Mouse (Mus musculus): ENCODE measurements around the gene Tarbp1.

Tarbp1 gene

DNA sequence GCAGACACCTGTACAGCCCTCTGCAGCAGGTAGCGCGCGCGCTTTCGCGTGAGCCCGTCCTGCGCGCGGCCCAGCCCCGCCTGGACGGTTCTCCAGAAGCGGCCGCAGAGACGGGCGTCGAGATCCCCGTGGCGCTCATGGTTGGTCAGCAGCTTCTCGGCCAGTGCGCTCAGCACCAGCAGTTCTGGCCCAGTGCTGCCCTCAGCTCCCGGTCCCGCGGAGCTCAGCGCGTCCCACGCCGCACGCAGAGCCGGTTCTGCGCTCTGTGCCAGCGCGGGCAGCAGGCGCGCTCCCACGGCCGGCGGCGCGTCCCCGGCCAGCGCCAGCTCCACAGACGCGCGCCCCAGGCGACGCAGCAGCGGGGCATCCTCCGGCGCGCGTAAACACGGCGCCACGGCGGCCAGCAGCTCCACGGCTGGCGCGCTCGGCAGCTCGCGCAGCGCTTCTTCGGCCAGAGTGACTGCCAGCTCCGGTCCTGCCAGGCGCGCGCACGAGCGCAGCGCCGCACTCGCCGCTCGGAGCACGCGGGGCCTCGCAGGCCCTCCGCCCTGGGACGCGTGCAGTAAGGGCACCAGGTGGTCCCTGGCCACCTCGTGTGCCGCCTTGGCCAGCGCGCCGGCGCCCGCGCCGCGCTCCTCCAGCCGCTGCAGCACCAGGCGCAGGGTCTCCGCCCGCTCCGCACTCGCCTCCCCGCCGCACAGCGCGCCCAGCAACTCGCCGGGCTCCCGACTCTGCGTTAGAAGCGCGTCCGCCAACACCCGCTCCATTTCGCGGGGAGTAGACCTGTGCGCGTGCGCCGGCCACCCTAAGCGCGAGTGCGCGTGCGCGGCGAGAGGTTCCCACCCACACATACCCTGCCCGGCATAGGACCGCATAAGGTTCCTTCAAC is at the start of gene Tarbp1:
TSS of gene Tarbp1 (minus strand) at position 767 of the 889 bp plus-strand sequence.
- in situ Hi-C loops (cut with MboI; ENCODE audit: unreplicated experiment in 2 of 2): loop anchor here (10.0 to 25.0 kb wide), 6 partner anchors 50 to 1537 kb away; partner anchors contain the start of genes Coa6 (in 1 of the 2) and Egln1 (in 1 of the 2)

DNA sequence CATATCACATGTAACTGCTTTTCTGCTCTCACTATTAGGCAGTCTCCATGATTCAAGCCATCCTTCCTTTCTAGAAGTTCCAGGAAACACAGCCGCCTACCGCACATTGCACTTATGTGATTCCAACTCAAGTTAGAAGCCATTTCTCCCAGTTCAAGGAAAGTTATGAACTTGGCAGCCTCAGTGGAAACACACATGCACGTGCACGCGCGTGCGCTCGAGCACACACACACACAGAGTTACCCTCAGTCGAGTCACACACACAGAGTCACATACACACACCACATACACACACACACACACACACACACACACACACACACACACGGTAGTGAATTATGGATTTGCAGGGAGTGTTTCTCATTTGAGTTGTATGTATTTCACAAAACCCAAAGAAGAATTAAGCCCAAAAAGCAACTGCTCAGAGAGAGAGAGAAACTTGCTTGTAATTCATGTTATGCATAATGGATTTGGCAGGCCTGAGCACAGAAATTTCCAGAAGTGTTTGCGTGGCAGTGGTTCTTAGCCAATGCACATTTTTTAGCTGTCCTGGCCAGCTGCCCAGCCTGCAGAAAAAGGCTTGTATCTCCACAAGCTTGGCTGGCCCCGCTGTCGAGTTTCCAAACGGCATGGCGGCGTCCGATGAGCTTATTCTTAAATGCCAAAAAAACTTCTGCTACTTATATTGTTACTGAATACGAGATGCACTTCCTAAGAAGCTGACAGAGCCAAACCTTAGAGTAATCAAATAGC is 49.5 kb upstream of the Tarbp1 start:
- in situ Hi-C loops (cut with MboI; ENCODE audit: unreplicated experiment in 2 of 2): no loop called here

DNA sequence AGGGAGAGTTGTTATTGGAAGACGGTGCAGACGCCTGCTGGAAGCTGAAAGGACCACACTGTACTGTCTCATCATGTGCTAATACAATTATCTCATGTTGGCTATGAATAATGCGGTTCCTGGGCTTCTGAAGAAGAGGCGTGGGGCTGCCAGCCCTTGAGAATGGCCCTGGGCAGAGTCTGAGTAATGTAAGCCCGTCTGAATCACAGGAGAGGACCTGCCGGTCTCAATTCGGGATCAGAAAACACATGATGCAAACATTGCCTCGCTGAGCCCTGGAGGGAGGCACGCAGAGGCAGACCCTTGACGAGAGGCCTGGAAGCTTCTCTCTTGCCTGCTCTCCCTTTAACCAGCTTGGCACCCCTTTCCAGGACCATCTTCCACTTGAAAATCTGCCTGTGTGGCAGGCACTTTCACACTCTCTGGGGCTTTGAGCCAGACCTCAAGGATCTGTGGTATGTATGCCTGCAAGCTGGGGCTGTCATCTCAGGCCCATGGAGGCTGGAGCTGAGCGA is 48.3 kb upstream of the Tarbp1 start:
- in situ Hi-C loops (cut with MboI; ENCODE audit: unreplicated experiment in 2 of 2): no loop called here

GRCm38 (mm10) chr8:126519447-126519975 is 44.6 kb upstream of the Tarbp1 start:
- in situ Hi-C loops (cut with MboI; ENCODE audit: unreplicated experiment in 2 of 2): no loop called here

DNA sequence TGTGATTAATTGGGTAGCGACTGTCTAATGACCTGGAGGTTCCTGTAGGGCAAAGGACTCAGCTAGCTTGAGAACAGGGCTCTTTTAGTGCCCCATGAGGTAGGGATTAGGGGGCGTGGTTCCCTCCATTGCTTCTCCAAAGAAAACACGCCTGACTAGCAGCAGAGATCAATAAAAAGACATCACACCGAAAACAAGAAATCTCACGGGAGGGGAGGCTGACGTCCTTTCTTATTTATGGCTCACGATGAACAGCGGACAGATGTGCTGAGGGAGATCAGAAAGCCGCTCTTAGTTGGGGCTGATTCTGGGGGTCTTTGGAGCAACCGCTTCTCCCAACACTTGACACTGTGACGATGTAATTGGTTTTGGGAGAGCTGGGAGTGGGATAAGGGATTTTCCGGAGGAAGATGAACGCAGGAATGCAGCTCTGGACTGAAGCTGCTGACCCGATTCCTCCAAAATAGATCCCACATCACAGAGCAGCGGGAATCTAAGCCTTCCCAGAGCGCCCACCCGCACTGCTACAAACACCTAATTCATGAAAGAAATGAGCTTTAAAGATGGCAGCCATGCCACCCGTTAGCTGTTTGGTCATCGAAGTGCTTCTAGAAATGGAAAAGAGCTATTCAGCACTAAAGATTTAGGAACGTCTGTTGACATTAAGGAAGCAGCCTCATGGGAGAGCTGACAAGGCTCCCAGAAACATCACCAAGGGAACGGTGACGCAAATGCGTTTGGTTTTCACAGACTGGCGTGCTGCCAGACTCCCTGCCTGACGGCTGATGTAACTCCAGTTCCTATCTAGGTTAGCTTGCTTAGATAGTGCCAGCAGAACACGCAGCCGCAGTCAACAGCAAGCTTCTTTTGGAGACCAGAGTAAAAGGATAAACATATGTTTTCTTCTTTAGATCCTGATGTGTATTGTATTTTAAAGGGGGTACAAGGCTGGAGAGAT is 42.0 kb upstream of the Tarbp1 start:
- in situ Hi-C loops (cut with MboI; ENCODE audit: unreplicated experiment in 2 of 2): no loop called here

DNA sequence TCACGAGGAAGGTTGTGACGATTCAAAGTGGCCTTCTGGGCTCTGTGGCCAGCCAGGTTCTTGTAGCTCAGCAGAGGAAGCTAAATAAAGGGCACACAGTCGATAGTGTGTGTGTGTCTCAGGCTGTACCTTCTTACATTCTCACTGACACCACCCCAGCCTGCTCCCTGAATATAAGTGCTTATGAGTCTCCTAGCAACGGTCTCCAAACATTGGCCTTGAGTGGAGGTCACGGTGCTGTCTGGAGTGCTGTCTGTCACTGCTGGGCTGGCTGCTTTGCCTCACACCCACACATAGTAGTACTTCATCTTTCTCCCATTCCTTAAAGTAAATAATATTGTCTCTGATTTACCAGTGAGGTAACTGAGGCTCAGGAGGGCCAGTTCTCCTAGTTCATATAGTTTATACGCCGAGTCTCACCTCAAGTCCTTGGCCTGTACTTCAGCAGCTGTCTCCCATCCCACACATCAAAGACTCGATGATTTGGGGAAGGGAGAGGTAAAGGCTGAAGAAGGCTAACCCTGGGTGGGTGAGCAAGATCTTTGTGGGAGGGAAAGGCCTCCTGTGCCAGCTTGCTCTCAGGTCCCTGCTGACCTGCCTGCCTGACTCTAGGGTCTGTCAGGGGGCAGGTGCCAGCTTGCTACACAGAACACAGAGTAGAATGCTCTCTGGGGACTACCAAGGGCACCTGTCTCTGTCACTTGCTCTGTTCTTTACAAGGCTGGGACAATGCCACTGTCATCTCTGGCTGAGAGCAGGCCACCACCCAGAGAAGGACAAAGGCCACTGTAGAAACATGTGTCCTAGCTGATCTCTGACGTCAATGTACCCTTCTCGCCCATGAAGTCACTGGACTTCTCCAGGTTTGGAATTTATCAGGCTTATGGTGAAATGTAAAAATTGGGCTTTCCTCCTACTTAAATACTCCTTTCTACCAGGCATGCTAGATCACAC is 39.4 kb upstream of the Tarbp1 start:
- in situ Hi-C loops (cut with MboI; ENCODE audit: unreplicated experiment in 2 of 2): no loop called here

DNA sequence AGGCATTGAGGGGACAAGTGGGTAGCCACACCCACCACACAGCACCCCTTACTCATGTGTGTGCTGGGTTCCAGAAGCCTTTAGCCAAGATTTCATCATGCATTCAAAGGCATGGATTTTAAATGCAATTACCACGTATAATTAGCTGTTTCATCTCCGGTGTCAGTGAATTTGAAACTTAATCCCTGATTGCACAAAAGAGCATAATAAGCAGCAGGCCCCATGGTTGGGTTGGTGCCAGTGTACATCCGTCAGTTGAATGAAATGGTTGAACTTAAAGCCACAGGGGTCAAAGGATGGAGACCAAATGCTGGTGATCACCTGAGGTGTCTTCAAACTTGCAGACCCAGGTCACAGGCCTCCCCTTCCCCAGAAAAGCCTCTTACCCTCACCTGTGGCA is 36.0 kb upstream of the Tarbp1 start:
- in situ Hi-C loops (cut with MboI; ENCODE audit: unreplicated experiment in 2 of 2): no loop called here

- in situ Hi-C loops (cut with MboI; ENCODE audit: unreplicated experiment in 2 of 2): no loop called here
Measured at GRCm38 (mm10) chr8:126509635-126510034, 34.8 kb upstream of the Tarbp1 start.

- in situ Hi-C loops (cut with MboI; ENCODE audit: unreplicated experiment in 2 of 2): no loop called here
Measured at GRCm38 (mm10) chr8:126508871-126509586, 34.2 kb upstream of the Tarbp1 start.

- in situ Hi-C loops (cut with MboI; ENCODE audit: unreplicated experiment in 2 of 2): no loop called here
Measured at GRCm38 (mm10) chr8:126508221-126508620, 33.4 kb upstream of the Tarbp1 start.

DNA sequence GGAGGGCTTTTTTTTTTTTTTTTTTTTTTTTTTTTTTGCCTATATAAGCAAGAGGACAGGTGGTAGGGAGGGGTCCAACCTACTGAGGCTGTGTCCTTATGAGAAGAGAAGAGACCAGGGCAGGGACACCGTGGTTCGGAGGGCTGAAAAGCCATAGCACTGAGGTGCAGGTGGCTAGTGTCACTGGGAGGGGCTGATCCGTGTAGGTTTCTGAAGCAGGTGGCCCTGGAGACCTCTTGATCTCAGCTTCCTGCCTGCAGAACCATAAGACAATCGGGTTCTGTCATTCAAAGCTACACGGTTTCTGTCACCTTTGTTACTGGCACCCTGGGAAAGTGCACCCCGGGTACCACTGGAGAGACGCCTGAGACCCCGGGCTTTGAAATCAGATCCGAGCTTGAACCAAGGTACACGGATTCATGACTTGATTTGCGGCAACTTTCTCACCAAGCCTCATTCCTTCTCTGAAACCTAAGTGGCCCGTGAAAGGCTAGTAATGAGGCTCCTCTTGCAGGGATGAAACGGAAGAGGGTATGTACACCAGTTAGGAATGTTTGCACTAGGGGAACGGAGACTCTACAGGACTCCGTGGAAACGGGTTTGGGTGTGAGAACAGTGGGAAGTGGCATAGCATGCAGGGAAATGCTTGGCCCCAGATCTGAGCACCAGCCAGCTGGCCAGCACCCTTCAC is 29.8 kb upstream of the Tarbp1 start:
- in situ Hi-C loops (cut with MboI; ENCODE audit: unreplicated experiment in 2 of 2): no loop called here

DNA sequence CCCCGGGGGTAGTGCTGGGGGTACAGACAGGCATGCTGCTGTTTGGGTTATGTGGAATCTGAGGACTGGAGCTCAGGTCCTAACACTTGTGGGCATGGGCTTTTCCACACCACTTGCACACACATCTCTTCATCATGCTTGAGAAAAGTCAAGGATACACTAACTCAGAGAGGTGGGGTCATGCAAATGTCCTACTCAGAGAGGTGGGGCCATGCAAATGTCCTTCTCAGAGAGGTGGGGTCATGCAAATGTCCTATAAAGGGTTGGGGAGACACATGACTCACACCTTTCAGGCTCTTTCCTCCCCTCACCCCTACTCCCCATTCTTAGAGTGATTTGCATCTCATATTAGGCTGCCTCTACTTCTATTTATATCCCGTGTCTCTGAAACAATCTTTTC is 27.9 kb upstream of the Tarbp1 start:
- in situ Hi-C loops (cut with MboI; ENCODE audit: unreplicated experiment in 2 of 2): no loop called here

DNA sequence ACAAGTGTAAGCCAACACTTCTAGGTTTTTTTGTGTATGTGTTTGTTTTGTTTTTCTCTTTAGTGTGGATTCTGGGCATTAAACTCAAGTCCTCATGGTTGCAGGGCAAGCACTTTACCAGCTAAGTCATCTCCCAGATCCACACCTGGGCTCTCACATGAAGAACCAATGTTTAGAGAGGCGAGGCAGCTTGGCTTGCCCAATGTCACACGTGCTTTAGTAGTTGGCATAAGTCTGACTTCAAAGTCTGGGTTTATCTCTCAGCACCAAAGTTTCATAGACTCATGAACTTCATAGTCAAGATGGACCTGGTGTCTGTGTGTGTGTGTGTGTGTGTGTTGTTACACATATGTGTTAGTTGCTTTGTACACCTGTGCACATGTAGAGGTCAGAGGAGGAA is 24.5 kb upstream of the Tarbp1 start:
- in situ Hi-C loops (cut with MboI; ENCODE audit: unreplicated experiment in 2 of 2): loop anchor here (5.0 to 25.0 kb wide), 10 partner anchors 83 to 688 kb away; no protein-coding TSS in a partner anchor

DNA sequence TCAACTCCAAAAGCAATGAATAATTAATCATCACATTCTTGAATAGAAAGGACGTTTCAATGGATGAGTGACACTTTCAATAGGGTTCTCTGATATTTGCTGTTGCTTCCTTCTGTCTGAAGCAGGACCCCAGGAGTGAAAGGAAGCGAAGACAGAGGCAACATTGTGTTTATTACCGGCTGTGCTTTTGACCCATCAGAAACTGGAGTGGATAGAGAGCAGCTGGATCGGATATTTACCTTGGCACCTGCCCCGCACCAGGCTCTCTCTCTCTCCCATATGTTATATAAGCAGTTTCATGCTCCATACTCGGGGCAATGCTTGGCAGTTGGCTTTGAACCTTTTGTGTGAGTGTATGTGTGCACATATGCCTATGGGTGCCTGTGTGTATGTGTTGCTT is 23.6 kb upstream of the Tarbp1 start:
- in situ Hi-C loops (cut with MboI; ENCODE audit: unreplicated experiment in 2 of 2): loop anchor here (5.0 to 25.0 kb wide), 10 partner anchors 84 to 689 kb away; no protein-coding TSS in a partner anchor

DNA sequence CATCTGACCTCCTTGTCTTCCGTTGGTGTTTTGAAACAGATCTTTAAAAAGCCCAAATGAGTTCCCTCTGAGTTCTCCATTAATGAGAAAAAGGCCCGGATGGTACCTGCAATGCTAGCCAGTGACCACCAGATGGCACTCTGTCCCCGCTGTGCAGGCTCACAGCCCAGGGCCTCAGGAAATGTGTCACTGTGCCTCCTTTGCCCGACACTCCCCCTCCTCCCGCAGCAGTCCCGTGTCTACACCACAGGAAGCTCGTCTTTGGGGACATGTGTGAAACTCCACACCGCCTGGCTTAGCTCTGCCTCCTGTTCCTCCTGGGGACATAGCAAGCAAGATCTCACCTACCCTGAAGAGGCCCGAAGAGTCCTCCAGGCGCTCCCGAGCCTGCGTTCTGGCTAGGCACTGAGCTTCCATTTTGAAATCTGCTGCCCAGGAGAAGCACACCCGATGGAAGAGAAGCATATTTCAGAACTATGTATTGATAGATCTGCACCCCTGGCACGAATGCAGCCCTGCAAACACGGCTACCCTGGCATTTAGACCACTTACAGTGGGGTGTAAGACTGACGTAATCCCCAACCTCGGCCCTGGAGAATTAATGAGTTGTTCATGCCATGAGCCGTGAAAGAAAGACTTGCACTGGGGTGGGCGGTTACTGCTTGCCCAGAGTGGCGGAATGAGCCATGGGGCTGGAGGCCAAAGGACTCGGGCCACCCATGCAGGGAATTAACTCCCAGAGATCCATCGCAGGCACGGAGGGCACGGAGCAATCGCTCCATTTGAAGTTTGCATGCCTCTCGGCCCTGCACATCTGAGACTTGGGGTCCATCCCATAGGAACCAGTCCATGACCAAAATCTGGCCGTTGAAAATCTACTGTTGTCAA is 22.9 kb upstream of the Tarbp1 start:
- in situ Hi-C loops (cut with MboI; ENCODE audit: unreplicated experiment in 2 of 2): loop anchor here (5.0 to 25.0 kb wide), 10 partner anchors 85 to 690 kb away; no protein-coding TSS in a partner anchor

GRCm38 (mm10) chr8:126496915-126497314 is 22.1 kb upstream of the Tarbp1 start:
- in situ Hi-C loops (cut with MboI; ENCODE audit: unreplicated experiment in 2 of 2): loop anchor here (5.0 to 25.0 kb wide), 10 partner anchors 85 to 690 kb away; no protein-coding TSS in a partner anchor

All from v-Abl transformed pro-B cells (cell line).